Comparison of ENCODE assay signal across 10 mouse cellular contexts in the genomic region with DNA sequence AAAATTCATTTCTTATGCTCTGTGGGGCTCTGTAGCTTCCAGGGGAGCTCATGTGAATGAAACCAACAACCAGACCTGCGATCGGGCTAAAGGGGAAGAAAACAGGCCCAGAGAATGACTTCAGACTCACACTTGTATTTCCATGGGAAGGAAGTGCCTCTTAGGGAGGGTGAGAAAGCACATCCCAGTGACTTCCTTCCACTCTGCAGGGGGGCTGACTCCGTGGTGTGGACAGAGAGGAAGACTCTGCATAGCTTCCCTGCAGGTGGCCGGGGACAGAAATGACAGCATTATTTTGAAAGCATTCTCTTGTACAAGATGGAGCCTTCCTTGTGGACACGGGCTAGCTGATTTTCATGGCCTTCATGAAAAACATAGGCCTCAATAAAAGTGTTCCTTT.
DNase-seq lines count a peak whose midpoint lies in the region; ATAC-seq and TF ChIP-seq lines count a peak whose summit lies in the region.
"Had no signal": no experiment of that assay in that cellular context is flagged by ENCODE, and none has a peak within 500 bp of the region (broad histone marks: within the 10 kb centered on the region; RNA-seq: fewer than 3 reads in every experiment).

No protein-coding gene starts in this region.

- TF ChIP-seq EP300 in stomach, postnatal 0 days (optimal IDR thresholded peaks at IDR 0.05) = no peak

- no peaks in the 10 kb centered on the region for H3K27me3 ChIP-seq in heart, embryonic 11.5 days (ENCODE audit: control insufficient read depth, insufficient read depth, low read length)
- H3K27me3 ChIP-seq in stomach, postnatal 0 days (ENCODE audit: control insufficient read depth, insufficient read depth, low read length) = no peaks in the 10 kb centered on the region
- H3K27me3 ChIP-seq: heart, embryonic 13.5 days had no signal

- peak; percentile 97 for DNase-seq in heart, adult 11 months
- DNase-seq in R1 (ENCODE audit: low read depth, low spot score) = peak; percentile 68
- DNase-seq in cerebellum, postnatal 14 days = peak; percentile 38 to 46
- peak; percentile 35 for DNase-seq in kidney, postnatal 36 days
- no peak for DNase-seq in spleen, postnatal 36 days (ENCODE audit: low spot score in 2 of 2)
- no peak for DNase-seq in stomach, postnatal 0 days (ENCODE audit: low spot score)
- DNase-seq in retina, postnatal 1 day = no peak
- DNase-seq: layer of hippocampus, postnatal 36 days had no signal

- no peaks in the 10 kb centered on the region for H3K36me3 ChIP-seq in heart, embryonic 11.5 days (ENCODE audit: control insufficient read depth, insufficient read depth, low read length)
- no peaks in the 10 kb centered on the region for H3K36me3 ChIP-seq in stomach, postnatal 0 days (ENCODE audit: control insufficient read depth, insufficient read depth, low read length)
- H3K36me3 ChIP-seq: heart, embryonic 13.5 days had no signal

- TF ChIP-seq CTCF in stomach, postnatal 0 days (IDR thresholded peaks at IDR 0.05; ENCODE audit: low read depth) = no peak

- H3K9me3 ChIP-seq in heart, embryonic 11.5 days (replicated peaks; ENCODE audit: control insufficient read depth, low read length) = no peaks in the 10 kb centered on the region
- no peaks in the 10 kb centered on the region for H3K9me3 ChIP-seq in stomach, postnatal 0 days (ENCODE audit: control insufficient read depth, low read length)
- H3K9me3 ChIP-seq: heart, embryonic 13.5 days had no signal

- H3K27ac ChIP-seq in heart, embryonic 11.5 days (ENCODE audit: low read depth, low read length) = no peak overlapping the region
- H3K27ac ChIP-seq in stomach, postnatal 0 days (replicated peaks) = no peak overlapping the region
- H3K27ac ChIP-seq: heart, embryonic 13.5 days had no signal

- ATAC-seq in heart, embryonic 11.5 days (replicated peaks; ENCODE audit: insufficient number of reproducible peaks, low FRiP score, low TSS enrichment) = no peak
- ATAC-seq in stomach, postnatal 0 days (ENCODE audit: low FRiP score, low TSS enrichment) = no peak

- H3K4me1 ChIP-seq in heart, embryonic 11.5 days (ENCODE audit: control insufficient read depth, insufficient read depth, low read length) = no peaks in the 10 kb centered on the region
- H3K4me1 ChIP-seq in stomach, postnatal 0 days (replicated peaks; ENCODE audit: control insufficient read depth, insufficient read depth) = no peaks in the 10 kb centered on the region

- no peak overlapping the region for H3K9ac ChIP-seq in heart, embryonic 11.5 days (ENCODE audit: low read depth, low read length)
- no peak overlapping the region for H3K9ac ChIP-seq in stomach, postnatal 0 days (ENCODE audit: low read length)
- H3K9ac ChIP-seq: heart, embryonic 13.5 days had no signal

- no peak overlapping the region for H3K4me2 ChIP-seq in heart, embryonic 11.5 days
- H3K4me2 ChIP-seq in stomach, postnatal 0 days (replicated peaks; ENCODE audit: low read depth) = no peak overlapping the region
- H3K4me2 ChIP-seq: heart, embryonic 13.5 days had no signal

- no peak overlapping the region for H3K4me3 ChIP-seq in heart, embryonic 11.5 days (ENCODE audit: low read depth, low read length)
- H3K4me3 ChIP-seq in stomach, postnatal 0 days (ENCODE audit: low read depth, low read length) = no peak overlapping the region
- H3K4me3 ChIP-seq: heart, embryonic 13.5 days had no signal

- 35% methylated on average over 5 of the region's 5 CpGs for WGBS in heart, embryonic 11.5 days (ENCODE audit: insufficient replicate concordance)
- 59% methylated on average over 5 of the region's 5 CpGs for WGBS in stomach, postnatal 0 days

Comparison
In these comparisons a context has a peak if more than half of its experiments do, and no peak if none do; other contexts are left out.
1. DNase-seq: peak in heart, adult 11 months (single experiment), R1 (single experiment), cerebellum, postnatal 14 days (2 of 2) and kidney, postnatal 36 days (2 of 2); none in spleen, postnatal 36 days (0 of 2), stomach, postnatal 0 days (single experiment) and retina, postnatal 1 day (single experiment).